Mouse (Mus musculus) E14TG2a.4 (cell line): ENCODE data around the gene Hsdl2.

Experiments used
- CTCF ChIP-seq: conservative IDR thresholded peaks from 2 replicates; pipeline ENCODE4 v1.5.1; 2014; ENCODE audit warnings: low read length
- NANOG ChIP-seq: IDR thresholded peaks from 2 replicates; pipeline ENCODE4 v1.6.1; 2014; ENCODE audit warnings: borderline replicate concordance, low read length, mixed read lengths
- POU5F1 ChIP-seq: IDR thresholded peaks from 2 replicates; pipeline ENCODE4 v1.6.1; 2014; ENCODE audit warnings: low read length, borderline replicate concordance

DNA sequence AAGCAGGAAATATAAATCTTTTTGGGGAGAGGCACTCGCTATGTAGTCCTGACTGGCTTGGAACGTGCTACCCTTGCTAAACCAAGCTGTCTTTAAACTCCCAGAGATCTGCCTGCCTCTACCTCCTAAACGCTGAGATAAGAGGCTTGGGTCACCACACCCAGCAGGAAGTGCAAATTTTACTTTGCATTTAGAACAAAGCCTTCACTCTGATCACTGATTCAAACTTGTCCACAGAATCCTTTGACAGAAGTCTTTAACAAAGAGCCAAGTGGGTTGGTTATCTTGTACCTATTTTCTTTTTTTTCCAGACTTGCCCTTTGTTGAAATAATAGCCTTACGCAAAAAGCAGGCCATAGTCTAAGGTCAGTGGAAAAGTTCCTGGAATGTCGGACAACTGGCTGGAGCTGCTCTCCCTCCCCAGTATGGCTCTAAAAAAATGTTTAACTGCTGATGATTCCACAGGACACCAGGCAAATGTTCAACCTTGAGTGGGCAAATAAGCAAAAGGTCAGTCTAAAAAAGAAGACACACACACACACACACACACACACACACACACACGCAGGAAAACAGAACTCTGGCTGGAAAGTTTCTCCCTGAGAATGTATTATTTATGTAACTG is 23.2 kb upstream of the Hsdl2 start:
- TF ChIP-seq CTCF (no peak), NANOG (no peak), POU5F1 (no peak)
